Mouse (Mus musculus): ENCODE results near the gene Rabggtb. TPM values are rescaled to one million over a fixed set of nuclear protein-coding genes. Genes with fewer than 3 reads are reported as not detected.

Rabggtb gene
- 35.9 and 40.6 TPM in 2 replicates for polyA plus RNA-seq (2012; rRNA removed)

GRCm38 (mm10) chr3:153912546-153913509 is at the start of gene Rabggtb:
TSS of gene Rabggtb (minus strand) at chr3:153913009.
- DNase-seq (ENCODE audit: low read depth): no peak

GRCm38 (mm10) chr3:153961632-153962389 is 49.0 kb upstream of the Rabggtb start:
- no peak for DNase-seq (ENCODE audit: low read depth)

GRCm38 (mm10) chr3:153960884-153961283 is 48.1 kb upstream of the Rabggtb start:
- no peak for DNase-seq (ENCODE audit: low read depth)

GRCm38 (mm10) chr3:153959731-153960207 is 47.0 kb upstream of the Rabggtb start:
- DNase-seq (ENCODE audit: low read depth): no peak

- DNase-seq (ENCODE audit: low read depth): no peak
These were observed 46.4 kb upstream of the Rabggtb start for GRCm38 (mm10) chr3:153959035-153959730.

GRCm38 (mm10) chr3:153957916-153958315 is 45.1 kb upstream of the Rabggtb start:
- no peak for DNase-seq (ENCODE audit: low read depth)

GRCm38 (mm10) chr3:153948176-153948575 is 35.4 kb upstream of the Rabggtb start:
- no peak for DNase-seq (ENCODE audit: low read depth)

GRCm38 (mm10) chr3:153947271-153947670 is 34.5 kb upstream of the Rabggtb start:
- DNase-seq (ENCODE audit: low read depth): no peak

GRCm38 (mm10) chr3:153944335-153944990 is 31.7 kb upstream of the Rabggtb start, which contains the start of gene Acadm:
TSS of gene Acadm (minus strand) at chr3:153944632.
- no peak for DNase-seq (ENCODE audit: low read depth)

GRCm38 (mm10) chr3:153943901-153944334 is 31.1 kb upstream of the Rabggtb start:
- DNase-seq (ENCODE audit: low read depth): no peak

GRCm38 (mm10) chr3:153943003-153943640 is 30.3 kb upstream of the Rabggtb start:
- DNase-seq (ENCODE audit: low read depth): no peak

GRCm38 (mm10) chr3:153941613-153942012 is 28.8 kb upstream of the Rabggtb start:
- DNase-seq (ENCODE audit: low read depth): no peak

GRCm38 (mm10) chr3:153940486-153940885 is 27.7 kb upstream of the Rabggtb start:
- no peak for DNase-seq (ENCODE audit: low read depth)

- DNase-seq (ENCODE audit: low read depth): no peak
These were observed 27.2 kb upstream of the Rabggtb start for GRCm38 (mm10) chr3:153940021-153940420.

- DNase-seq (ENCODE audit: low read depth): no peak
These were observed 24.5 kb upstream of the Rabggtb start for GRCm38 (mm10) chr3:153937116-153937810.

- no peak for DNase-seq (ENCODE audit: low read depth)
These were observed 23.1 kb upstream of the Rabggtb start for GRCm38 (mm10) chr3:153935878-153936277.

- DNase-seq (ENCODE audit: low read depth): no peak
These were observed 19.7 kb upstream of the Rabggtb start for GRCm38 (mm10) chr3:153932461-153932860.

GRCm38 (mm10) chr3:153929526-153929925 is 16.7 kb upstream of the Rabggtb start:
- no peak for DNase-seq (ENCODE audit: low read depth)

GRCm38 (mm10) chr3:153926333-153926732 is 13.5 kb upstream of the Rabggtb start:
- DNase-seq (ENCODE audit: low read depth): no peak
